Mouse (Mus musculus): ENCODE data around the gene Gria3.

- TF ChIP-seq POLR2A (IDR thresholded peaks at IDR 0.05; ENCODE audit: control insufficient read depth, low read depth, low read length) (no peak), CTCF (IDR thresholded peaks at IDR 0.05; ENCODE audit: control insufficient read depth, insufficient read depth, insufficient replicate concordance, low read depth, low read length) (no peak)
Measured at GRCm38 (mm10) chrX:41401590-41402240, 1.1 kb downstream of the Gria3 start.
